Mouse (Mus musculus) neural tube, embryonic 11.5 days (tissue): ENCODE measurements around the gene Prpf19. TPM values are rescaled to one million over a fixed set of nuclear protein-coding genes. Genes with fewer than 3 reads are reported as not detected.

ENCODE experiments used
- ATAC-seq: fragments of 200-750 bp; cut with Nextera tagmentation; 2 replicates; pipeline ENCODE4 v1.8.0; 2017; ENCODE audit warnings: moderate number of reproducible peaks, mild to moderate bottlenecking, moderate TSS enrichment, moderate library complexity; ENCODE audit not compliant: insufficient read depth, low FRiP score, low TSS enrichment
- DNase-seq: peaks from one replicate; pipeline ENCODE4 v3.0.0-alpha.2; 2015; ENCODE audit warnings: low spot score
- H3K27ac ChIP-seq: fragments of 300-500 bp; sonication (generic); 2 replicates; pipeline ENCODE4 v1.5.1; 2014; ENCODE audit warnings: low read depth, mild to moderate bottlenecking, low read length
- H3K27me3 ChIP-seq: fragments of 300-500 bp; sonication (generic); 2 replicates; pipeline ENCODE4 v1.6.1; 2014; ENCODE audit warnings: mild to moderate bottlenecking, low read length, mixed read lengths; ENCODE audit not compliant: control insufficient read depth, insufficient read depth
- H3K36me3 ChIP-seq: fragments of 300-500 bp; sonication (generic); 2 replicates; pipeline ENCODE4 v1.6.1; 2014; ENCODE audit warnings: mild to moderate bottlenecking, low read length, moderate library complexity, mixed read lengths; ENCODE audit not compliant: control insufficient read depth, insufficient read depth
- H3K4me1 ChIP-seq: fragments of 300-500 bp; sonication (generic); 2 replicates; pipeline ENCODE4 v1.6.1; 2014; ENCODE audit warnings: low read length, mixed read lengths; ENCODE audit not compliant: control insufficient read depth, insufficient read depth
- H3K4me2 ChIP-seq: fragments of 300-500 bp; sonication (generic); 2 replicates; pipeline ENCODE4 v1.6.1; 2014; ENCODE audit warnings: low read depth, mild to moderate bottlenecking, moderate library complexity
- H3K4me3 ChIP-seq: fragments of 300-500 bp; sonication (generic); 2 replicates; pipeline ENCODE4 v1.5.1; 2014; ENCODE audit warnings: low read depth, low read length
- H3K9ac ChIP-seq: fragments of 300-500 bp; sonication (generic); 2 replicates; pipeline ENCODE4 v1.6.1; 2014; ENCODE audit warnings: mild to moderate bottlenecking, low read length
- H3K9me3 ChIP-seq: fragments of 300-500 bp; sonication (generic); 2 replicates; pipeline ENCODE4 v1.6.1; 2016; ENCODE audit warnings: low read length; ENCODE audit not compliant: control insufficient read depth
- WGBS: fragments of 180-500 bp; shearing (Covaris S2); extraction: QIAGEN DNeasy Blood & Tissue Kit; methylation state at CpG from one replicate; pipeline ENCODE4 v1.1.7; 2014; 5-methylcytosine and 5-hydroxymethylcytosine counted together
- polyA plus RNA-seq: library from polyadenylated mRNA; unstranded; fragments of >200 nt; fragmentation: Nextera tagmentation; extraction: Ambion mirVana; gene quantifications from 2 replicates; pipeline ENCODE4 v1.2.1, GENCODE M21; 2014

Gene Prpf19
- polyA plus RNA-seq, 1 experiment from 2014 or later, result 56.8 TPM

DNA sequence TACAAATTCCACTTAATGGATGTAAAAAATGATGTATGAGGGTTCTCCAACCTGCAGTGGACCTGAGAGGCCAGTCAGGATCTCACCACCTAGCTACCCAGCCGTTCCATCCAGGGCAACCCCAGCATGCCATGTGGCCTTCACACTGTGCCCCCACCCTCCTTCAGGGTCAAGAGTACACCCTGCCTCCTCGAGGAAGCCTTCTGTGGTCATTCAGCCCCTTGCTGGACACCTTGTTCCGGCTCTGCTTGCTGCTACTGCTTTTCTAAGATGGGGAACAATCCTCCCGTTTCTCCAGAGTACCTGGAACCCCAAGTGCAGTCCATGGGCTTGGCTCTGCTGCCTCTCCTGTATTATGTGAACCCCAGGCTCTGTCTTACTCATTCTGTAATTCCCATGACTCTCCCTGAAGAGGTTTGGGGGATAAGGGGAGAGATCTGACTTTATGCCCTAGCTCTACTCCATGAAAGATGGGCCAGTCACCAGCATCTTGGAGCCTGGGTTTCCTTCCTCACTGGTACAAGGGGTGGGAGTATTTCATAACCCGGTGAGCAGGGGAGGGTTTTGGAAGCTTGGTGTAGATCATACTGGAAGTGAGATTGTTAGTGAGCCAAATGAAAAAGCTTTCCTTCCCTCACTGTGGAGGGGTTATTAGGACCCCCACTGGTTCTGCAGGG, 26.9 kb upstream of the Prpf19 start:
- no peaks in the 10 kb centered on the region for H3K9me3 ChIP-seq
- H3K9ac ChIP-seq, result peak overlapping the region; percentile 95
- WGBS, result 24% methylated on average over 5 of the region's 5 CpGs
- peaks cover 9% of the 10 kb centered on the region for H3K4me1 ChIP-seq
- DNase-seq (no peak), ATAC-seq (no peak)
- H3K4me3 ChIP-seq, result peak overlapping the region; percentile 85
- H3K27ac ChIP-seq, result no peak overlapping the region
- H3K27me3 ChIP-seq, result no peaks in the 10 kb centered on the region
- peak overlapping the region; percentile 91 for H3K4me2 ChIP-seq
- H3K36me3 ChIP-seq, result peaks cover 39% of the 10 kb centered on the region

DNA sequence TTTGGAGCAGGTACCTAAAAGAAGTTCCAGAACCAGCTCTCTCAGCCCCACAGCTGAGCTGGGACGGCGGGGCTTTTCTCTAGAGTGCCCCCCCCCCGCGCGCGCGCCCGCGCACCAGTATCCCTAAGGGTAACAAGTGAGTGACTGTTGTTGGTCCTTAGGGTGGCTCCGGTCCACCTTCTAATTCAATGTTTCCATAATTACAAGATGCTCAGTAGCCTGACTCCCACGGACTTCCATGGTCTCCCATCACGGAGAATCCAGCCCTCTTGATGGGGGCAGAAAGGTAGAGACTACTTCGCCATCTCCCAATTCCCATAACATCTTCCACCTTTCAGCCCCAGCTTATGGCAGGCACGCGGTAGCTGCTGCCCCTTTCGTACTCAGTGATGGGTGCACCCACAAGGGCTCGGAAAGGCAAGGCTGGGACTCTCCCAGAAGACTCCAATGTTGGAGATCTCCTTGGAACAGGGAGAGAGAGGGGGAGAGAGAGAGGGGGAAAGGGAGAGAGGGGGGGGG, 26.3 kb upstream of the Prpf19 start:
- DNase-seq, result no peak
- peak overlapping the region; percentile 89; the same call in 1 of the 2 replicates for H3K27ac ChIP-seq
- 0% methylated on average over 17 of the region's 17 CpGs for WGBS

DNA sequence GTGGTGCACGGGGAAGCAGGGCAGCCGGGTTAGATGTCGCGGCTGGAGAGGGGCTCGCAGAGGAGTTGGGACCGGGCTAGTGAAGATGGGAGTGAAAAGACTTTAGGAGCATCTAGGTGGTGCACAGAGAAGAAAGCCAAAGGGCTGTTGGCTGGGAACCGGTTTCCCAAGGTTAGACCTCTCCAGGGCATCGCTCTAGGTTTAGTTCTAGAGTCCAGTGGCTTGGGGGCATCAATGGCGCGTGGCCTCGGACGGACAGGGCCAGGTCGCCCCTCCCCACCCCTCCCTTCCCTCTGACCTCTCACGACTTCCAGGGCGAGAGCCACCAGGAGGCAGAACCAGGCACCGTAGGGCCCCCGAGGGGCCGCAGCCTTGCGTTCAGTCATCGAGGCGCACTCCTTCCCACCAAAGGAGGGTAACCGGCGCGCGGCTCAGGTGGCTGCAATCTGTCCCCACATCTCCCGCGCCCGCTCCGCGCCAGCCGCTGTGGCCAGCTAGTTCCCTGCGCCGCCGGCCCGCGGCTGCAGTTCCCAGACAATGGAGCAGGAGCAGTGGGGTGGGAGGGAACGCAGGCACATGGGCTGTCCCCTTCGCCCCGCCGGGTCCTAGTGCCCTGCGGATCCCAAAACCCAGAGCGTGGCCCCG, 25.7 kb upstream of the Prpf19 start:
- DNase-seq (peak; percentile 88), ATAC-seq (peak; percentile 96)
- peaks cover 9% of the 10 kb centered on the region for H3K4me1 ChIP-seq
- no peaks in the 10 kb centered on the region for H3K9me3 ChIP-seq
- peak overlapping the region; percentile 89 for H3K27ac ChIP-seq
- H3K27me3 ChIP-seq, result no peaks in the 10 kb centered on the region
- H3K36me3 ChIP-seq, result peaks cover 34% of the 10 kb centered on the region
- peak overlapping the region; percentile 85 for H3K4me3 ChIP-seq
- WGBS, result under 1% methylated on average over 34 of the region's 43 CpGs
- peak overlapping the region; percentile 95 for H3K9ac ChIP-seq
- peak overlapping the region; percentile 91 for H3K4me2 ChIP-seq

More for the DNA sequence above, 26.3 kb upstream of the Prpf19 start:
- peak overlapping the region; percentile 95 for H3K9ac ChIP-seq
- H3K4me2 ChIP-seq, result peak overlapping the region; percentile 91
- no peaks in the 10 kb centered on the region for H3K27me3 ChIP-seq
- peaks cover 9% of the 10 kb centered on the region for H3K4me1 ChIP-seq
- H3K4me3 ChIP-seq, result peak overlapping the region; percentile 85
- peak; percentile 20; the same call in 1 of the 2 replicates for ATAC-seq
- H3K9me3 ChIP-seq, result no peaks in the 10 kb centered on the region
- peaks cover 37% of the 10 kb centered on the region for H3K36me3 ChIP-seq

DNA sequence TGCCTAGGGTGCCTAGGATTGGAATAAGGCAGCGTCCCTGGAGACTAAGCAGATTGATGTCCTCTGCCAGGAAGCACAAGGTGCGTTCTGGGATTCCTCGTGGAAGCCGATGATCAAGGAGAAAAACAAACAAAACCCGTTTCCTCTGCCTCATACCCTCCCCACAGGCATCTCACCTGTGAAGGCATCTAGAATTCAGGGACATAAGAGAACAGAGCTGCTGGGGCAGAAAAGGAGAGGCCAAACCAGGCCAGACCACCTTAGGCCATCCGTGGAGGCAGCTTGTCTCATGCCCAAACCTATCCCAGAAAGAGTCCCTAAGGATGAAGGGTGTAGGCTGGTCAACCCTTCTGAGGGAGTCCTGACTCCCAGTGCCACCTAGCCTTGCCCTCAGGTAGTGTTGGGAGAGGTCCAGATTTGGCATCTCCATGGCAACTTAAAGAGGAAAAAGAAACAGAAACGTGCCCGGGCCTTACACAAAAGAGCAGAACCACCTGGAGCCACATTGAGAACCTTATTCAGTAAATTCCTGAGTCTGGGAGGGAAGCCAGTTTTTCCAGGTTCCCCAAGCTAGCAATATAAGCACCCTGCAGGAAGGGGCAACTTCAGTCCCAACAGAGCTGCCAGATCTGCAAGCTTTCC, 25.0 kb upstream of the Prpf19 start, which contains the start of gene Tmem132a:
Gene Tmem132a, minus strand, starts transcription at position 55 of the 642 bp plus-strand sequence.
- H3K9ac ChIP-seq, result peak within 1 kb of the TSS; percentile 95
- peak within 1 kb of the TSS; percentile 91 for H3K4me2 ChIP-seq
- H3K27me3 ChIP-seq, result no peaks in the 10 kb centered on the region
- peak within 1 kb of the TSS; percentile 89 for H3K27ac ChIP-seq
- H3K36me3 ChIP-seq, result peaks cover 28% of the 10 kb centered on the region
- no peak for DNase-seq
- no peaks in the 10 kb centered on the region for H3K9me3 ChIP-seq
- H3K4me1 ChIP-seq, result peaks cover 9% of the 10 kb centered on the region
- 3% methylated on average over 8 of the region's 8 CpGs for WGBS
- peak within 1 kb of the TSS; percentile 85 for H3K4me3 ChIP-seq
- peak; percentile 24 for ATAC-seq

DNA sequence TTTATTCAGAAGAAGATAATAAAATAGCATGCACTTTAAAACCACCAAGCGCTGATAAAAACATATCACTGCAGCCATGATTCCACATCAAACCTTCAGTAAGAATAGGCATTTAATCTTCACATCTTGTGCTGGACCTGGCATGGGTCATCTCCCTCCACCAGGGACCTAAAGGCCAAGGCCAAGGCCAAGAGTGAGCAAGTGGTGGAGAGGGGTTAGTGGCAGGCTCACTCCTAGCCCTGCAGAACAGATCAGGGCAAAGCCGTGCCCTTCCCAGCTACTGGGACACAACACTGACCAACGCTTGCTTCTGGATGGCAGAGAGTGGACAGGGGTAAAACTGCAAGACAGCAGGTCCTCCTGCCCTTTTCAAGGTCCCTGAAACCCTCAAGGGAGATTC, 24.4 kb upstream of the Prpf19 start:
- H3K4me2 ChIP-seq, result no peak overlapping the region
- no peak for ATAC-seq
- no peak overlapping the region for H3K9ac ChIP-seq

DNA sequence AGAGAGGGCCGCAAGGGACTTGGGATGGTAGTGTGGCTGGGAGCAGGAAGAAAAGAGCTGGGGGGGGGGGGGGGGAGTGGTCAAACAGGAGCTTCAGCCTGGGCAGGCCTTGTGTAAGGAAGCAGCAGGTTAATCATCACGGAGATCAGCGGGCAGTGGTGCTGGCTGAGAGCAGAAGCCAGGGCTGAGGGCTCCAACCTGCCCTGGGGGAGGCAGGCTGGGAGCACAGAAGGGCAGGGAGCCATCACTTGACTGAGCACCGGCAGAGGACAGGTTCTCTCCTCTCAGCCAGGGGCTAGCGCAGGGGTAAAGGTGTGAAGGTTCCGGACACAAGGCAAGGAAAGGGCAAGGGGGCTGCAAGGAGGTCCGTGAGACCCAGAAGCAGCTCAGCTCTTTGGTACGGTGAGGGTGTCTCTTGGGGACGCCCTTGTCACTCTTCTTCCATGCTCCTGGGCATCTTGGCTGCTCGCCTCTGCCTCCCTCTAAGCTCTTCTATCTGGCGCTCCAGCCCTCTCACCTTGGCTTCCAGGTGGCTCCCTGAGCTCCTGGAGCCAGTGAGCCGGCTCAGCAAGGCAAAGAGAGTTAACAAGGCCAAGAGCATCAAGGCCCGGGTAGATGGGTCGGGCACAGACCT, 23.6 kb upstream of the Prpf19 start:
- Histone ChIP-seq H3K36me3 (peaks cover 18% of the 10 kb centered on the region), H3K4me3 (no peak overlapping the region), H3K9me3 (no peaks in the 10 kb centered on the region), H3K4me1 (peaks cover 9% of the 10 kb centered on the region), H3K4me2 (no peak overlapping the region), H3K27ac (no peak overlapping the region), H3K27me3 (no peaks in the 10 kb centered on the region), H3K9ac (no peak overlapping the region)
- DNase-seq (no peak), ATAC-seq (no peak)
- 84% methylated on average over 13 of the region's 14 CpGs for WGBS

More for the DNA sequence above, 24.4 kb upstream of the Prpf19 start:
- H3K27ac ChIP-seq, result no peak overlapping the region
- WGBS, result 88% methylated on average over 3 of the region's 3 CpGs
- peaks cover 9% of the 10 kb centered on the region for H3K4me1 ChIP-seq
- peaks cover 22% of the 10 kb centered on the region for H3K36me3 ChIP-seq
- no peak for DNase-seq
- no peaks in the 10 kb centered on the region for H3K9me3 ChIP-seq
- H3K27me3 ChIP-seq, result no peaks in the 10 kb centered on the region
- no peak overlapping the region for H3K4me3 ChIP-seq

DNA sequence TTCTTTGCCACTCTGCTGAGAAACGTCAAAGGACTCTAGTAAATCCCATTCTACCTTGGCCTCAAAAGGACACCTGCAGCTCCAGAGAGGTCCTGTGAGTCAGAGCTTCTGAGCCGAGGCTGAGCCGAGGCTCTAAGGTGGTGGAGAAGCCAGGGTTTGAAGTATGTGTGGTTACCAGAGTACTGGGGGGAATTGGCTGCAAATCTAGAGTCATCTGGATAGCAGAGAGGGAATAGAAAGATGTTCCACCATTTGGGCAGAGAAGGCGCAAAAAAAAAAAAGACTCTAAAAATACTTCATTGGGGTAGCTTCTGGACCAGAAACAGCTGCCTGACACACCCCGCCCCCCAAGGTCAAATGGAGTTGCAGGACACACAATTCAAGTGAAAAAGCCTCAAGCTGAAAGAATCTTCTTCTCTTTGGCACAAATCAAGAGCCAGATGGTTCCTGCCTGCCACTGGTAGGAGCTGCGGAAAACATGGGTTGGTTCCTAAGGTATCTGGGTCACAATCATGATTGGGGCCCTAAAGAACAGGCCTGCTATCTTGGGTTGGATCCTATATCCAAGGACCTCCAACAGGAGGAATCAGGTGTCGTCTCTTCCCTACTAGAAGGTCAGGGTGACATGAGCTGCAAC, 16.7 kb upstream of the Prpf19 start:
- H3K4me1 ChIP-seq, result peaks cover 8% of the 10 kb centered on the region
- ATAC-seq, result no peak
- H3K27ac ChIP-seq, result no peak overlapping the region
- H3K27me3 ChIP-seq, result no peaks in the 10 kb centered on the region
- no peak for DNase-seq
- H3K36me3 ChIP-seq, result peaks cover 6% of the 10 kb centered on the region
- H3K4me3 ChIP-seq, result no peak overlapping the region
- no peak overlapping the region for H3K9ac ChIP-seq
- WGBS, result 91% methylated on average over 7 of the region's 7 CpGs
- no peaks in the 10 kb centered on the region for H3K9me3 ChIP-seq
- no peak overlapping the region for H3K4me2 ChIP-seq
